Mouse (Mus musculus): ENCODE measurements around the gene Cd69.

GRCm38 (mm10) chr6:129260940-129261339, 14.3 kb downstream of the Cd69 start:
- TF ChIP-seq POLR2A (IDR thresholded peaks at IDR 0.05; ENCODE audit: borderline replicate concordance, low read depth, low read length) = no peak
- no peak for TF ChIP-seq CTCF (IDR thresholded peaks at IDR 0.05; ENCODE audit: low read depth, low read length)
